Mouse (Mus musculus) ES-Bruce4 (cell line): ENCODE results near the gene Chmp6. TPM values are rescaled to one million over a fixed set of nuclear protein-coding genes. Genes with fewer than 3 reads are reported as not detected.

Source experiments
- H3K27ac ChIP-seq: 2 replicates; pipeline ENCODE4 v1.5.1; 2012; ENCODE audit warnings: low read length, inconsistent platforms; ENCODE audit not compliant: insufficient read depth
- H3K27me3 ChIP-seq: 2 replicates; pipeline ENCODE4 v1.6.1; 2012; ENCODE audit warnings: mild to moderate bottlenecking, low read length, inconsistent platforms; ENCODE audit not compliant: control insufficient read depth, poor library complexity, insufficient read depth, severe bottlenecking
- H3K36me3 ChIP-seq: 2 replicates; pipeline ENCODE4 v1.6.1; 2012; ENCODE audit warnings: inconsistent platforms, mild to moderate bottlenecking, low read length, moderate library complexity; ENCODE audit not compliant: control insufficient read depth, poor library complexity, insufficient read depth, severe bottlenecking
- H3K4me1 ChIP-seq: one replicate; pipeline ENCODE4 v1.8.1; 2011; ENCODE audit warnings: low read length; ENCODE audit not compliant: control insufficient read depth, insufficient read depth
- H3K4me3 ChIP-seq: 2 replicates; pipeline ENCODE4 v1.5.1; 2011; ENCODE audit warnings: low read depth, mild to moderate bottlenecking, low read length
- H3K9ac ChIP-seq: 2 replicates; pipeline ENCODE4 v1.6.1; 2012; ENCODE audit warnings: low read depth, mild to moderate bottlenecking, inconsistent platforms; ENCODE audit not compliant: poor library complexity, severe bottlenecking
- H3K9me3 ChIP-seq: replicated peaks from 2 replicates; pipeline ENCODE4 v1.6.1; 2012; ENCODE audit warnings: mild to moderate bottlenecking, low read length, inconsistent platforms; ENCODE audit not compliant: control insufficient read depth, poor library complexity, insufficient read depth, severe bottlenecking
- CTCF ChIP-seq: IDR thresholded peaks from one replicate; pipeline ENCODE4 v1.8.1; 2011; ENCODE audit warnings: low read depth, low read length
- EP300 ChIP-seq: IDR thresholded peaks from 2 replicates; pipeline ENCODE4 v1.6.1; 2011; ENCODE audit warnings: low read depth, low read length; ENCODE audit not compliant: insufficient read depth
- POLR2A ChIP-seq: IDR thresholded peaks from one replicate; pipeline ENCODE4 v1.8.1; 2011; ENCODE audit warnings: low read length; ENCODE audit not compliant: insufficient read depth
- polyA plus RNA-seq: library from polyadenylated mRNA; stranded (reverse); fragments of >200 nt; gene quantifications from 2 replicates; pipeline ENCODE4 v1.2.4, GENCODE M21; 2011; ENCODE audit warnings: low read depth; ENCODE audit not compliant: missing spikeins, insufficient read depth, insufficient read length

Chmp6 gene
- polyA plus RNA-seq, 1 experiment = 25.4 TPM

- H3K27ac ChIP-seq = peak overlapping the region; percentile 39
- peak overlapping the region; percentile 84 for H3K4me3 ChIP-seq
- no peaks in the 10 kb centered on the region for H3K9me3 ChIP-seq
- H3K27me3 ChIP-seq = no peaks in the 10 kb centered on the region
- H3K4me1 ChIP-seq = no peaks in the 10 kb centered on the region
- TF ChIP-seq EP300 (0 out of 2 replicates have a peak, but pooled peaks have one; percentile 36), POLR2A (no peak), CTCF (no peak)
- peaks cover 8% of the 10 kb centered on the region for H3K36me3 ChIP-seq
- peak overlapping the region; percentile 93 for H3K9ac ChIP-seq
Observed at GRCm38 (mm10) chr11:119912845-119913244, 396 bp upstream of the Chmp6 start.

GRCm38 (mm10) chr11:119913935-119914314 lies 684 bp downstream of the Chmp6 start:
- Histone ChIP-seq H3K27ac (no peak overlapping the region), H3K27me3 (no peaks in the 10 kb centered on the region), H3K4me1 (no peaks in the 10 kb centered on the region), H3K36me3 (peaks cover 10% of the 10 kb centered on the region), H3K4me3 (peak overlapping the region; percentile 84), H3K9ac (peak overlapping the region; percentile 93), H3K9me3 (no peaks in the 10 kb centered on the region)
- TF ChIP-seq EP300 (no peak), CTCF (no peak), POLR2A (no peak)

- Histone ChIP-seq H3K36me3 (peaks cover 10% of the 10 kb centered on the region), H3K9me3 (no peaks in the 10 kb centered on the region), H3K4me3 (peak overlapping the region; percentile 84), H3K27me3 (no peaks in the 10 kb centered on the region), H3K27ac (no peak overlapping the region), H3K9ac (peak overlapping the region; percentile 93), H3K4me1 (no peaks in the 10 kb centered on the region)
- TF ChIP-seq CTCF = no peak
- TF ChIP-seq POLR2A = no peak
- TF ChIP-seq EP300 = no peak
Observed at GRCm38 (mm10) chr11:119914381-119914780, 1.1 kb downstream of the Chmp6 start.

GRCm38 (mm10) chr11:119915666-119916065 lies 2.4 kb downstream of the Chmp6 start:
- Histone ChIP-seq H3K27me3 (no peaks in the 10 kb centered on the region), H3K9me3 (no peaks in the 10 kb centered on the region), H3K27ac (no peak overlapping the region), H3K4me1 (no peaks in the 10 kb centered on the region), H3K4me3 (no peak overlapping the region), H3K36me3 (peaks cover 10% of the 10 kb centered on the region), H3K9ac (no peak overlapping the region)
- TF ChIP-seq EP300 = no peak
- no peak for TF ChIP-seq POLR2A
- no peak for TF ChIP-seq CTCF

GRCm38 (mm10) chr11:119916102-119916790 lies 3.0 kb downstream of the Chmp6 start:
- Histone ChIP-seq H3K9me3 (no peaks in the 10 kb centered on the region), H3K27me3 (no peaks in the 10 kb centered on the region), H3K4me3 (no peak overlapping the region), H3K27ac (no peak overlapping the region), H3K36me3 (peaks cover 10% of the 10 kb centered on the region), H3K9ac (no peak overlapping the region), H3K4me1 (no peaks in the 10 kb centered on the region)
- TF ChIP-seq EP300 (no peak), POLR2A (no peak), CTCF (no peak)

GRCm38 (mm10) chr11:119916834-119917469 lies 3.7 kb downstream of the Chmp6 start:
- Histone ChIP-seq H3K4me1 (no peaks in the 10 kb centered on the region), H3K27ac (no peak overlapping the region), H3K27me3 (no peaks in the 10 kb centered on the region), H3K4me3 (no peak overlapping the region), H3K36me3 (peaks cover 10% of the 10 kb centered on the region), H3K9ac (no peak overlapping the region), H3K9me3 (no peaks in the 10 kb centered on the region)
- TF ChIP-seq EP300 (no peak), POLR2A (no peak), CTCF (no peak)
